8 mouse cellular contexts compared by ENCODE assay signal in the genomic region with DNA sequence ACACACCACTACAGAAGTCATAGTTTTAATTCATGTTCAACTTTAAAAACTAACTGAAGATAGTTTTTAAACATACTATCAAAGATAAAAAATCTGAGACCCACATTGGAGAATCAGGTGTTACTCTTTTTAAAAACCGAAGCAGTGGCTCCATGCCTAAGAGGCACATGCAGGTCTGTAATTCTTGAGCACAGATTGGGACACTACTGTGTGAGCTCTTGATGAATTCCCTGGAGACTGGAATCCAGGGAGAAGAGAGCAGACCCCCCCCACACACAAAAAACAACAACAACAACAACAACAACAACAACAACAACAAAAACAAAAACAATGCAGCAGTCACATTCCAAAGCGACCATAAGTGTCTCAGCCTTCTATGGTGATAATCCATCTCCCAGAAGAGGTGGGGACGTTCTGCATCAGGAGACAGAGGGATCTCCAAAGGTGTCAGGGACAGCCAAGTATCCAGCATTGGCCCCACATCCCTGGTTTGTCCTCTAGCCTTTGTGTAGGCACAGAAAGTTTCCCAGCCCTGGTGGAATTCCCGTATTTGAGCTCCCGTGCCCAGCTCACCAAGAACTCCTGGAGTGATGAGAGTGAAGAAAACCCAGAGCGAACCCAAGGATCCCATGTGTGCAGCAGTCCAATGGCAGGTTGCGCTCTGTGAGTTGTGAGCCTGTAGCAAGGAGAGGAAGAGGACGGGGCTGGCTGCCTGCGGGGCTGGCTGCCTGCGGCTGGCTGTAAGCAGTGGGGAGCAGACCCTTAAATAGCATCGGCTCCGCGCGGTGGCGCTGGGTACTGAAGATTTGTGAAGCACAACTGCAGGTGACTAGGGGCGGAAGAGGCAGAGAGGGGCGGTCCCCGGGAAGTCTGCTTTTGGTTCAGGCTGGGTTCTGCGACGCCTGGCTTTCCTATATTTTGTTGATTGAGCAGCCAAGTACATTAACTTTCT. TPM values are rescaled to one million over a fixed set of nuclear protein-coding genes. Genes with fewer than 3 reads are reported as not detected.
A peak's percentile ranks its signal among the peaks of the same experiment; 100 is the strongest.
DNase-seq lines count a peak whose midpoint lies in the region; ATAC-seq and TF ChIP-seq lines count a peak whose summit lies in the region.

A gene (minus strand): TSS at position 737 of the 952 bp plus-strand sequence.

- H3K27me3 ChIP-seq in forebrain, embryonic 14.5 days (replicated peaks; ENCODE audit: control insufficient read depth, insufficient read depth, low read length), result no peaks in the 10 kb centered on the region
- H3K27me3 ChIP-seq in liver, embryonic 16.5 days (ENCODE audit: control insufficient read depth, insufficient read depth, low read depth, low read length), result no peaks in the 10 kb centered on the region
- no peaks in the 10 kb centered on the region for H3K27me3 ChIP-seq in neural tube, embryonic 14.5 days (ENCODE audit: control insufficient read depth, insufficient read depth, low read length)

- DNase-seq in brain, embryonic 14.5 days (ENCODE audit: low read depth), result peak; percentile 92
- DNase-seq in forebrain, embryonic 14.5 days (ENCODE audit: low spot score), result peak; percentile 87
- peak; percentile 26 for DNase-seq in heart, postnatal 36 days
- peak; percentile 31 for DNase-seq in layer of hippocampus, adult 11-12 months (ENCODE audit: low spot score)
- DNase-seq in telencephalon, adult 2 months (ENCODE audit: low read depth, low spot score), result peak; percentile 12

- no peak within 1 kb of the TSS for H3K27ac ChIP-seq in forebrain, embryonic 14.5 days (ENCODE audit: low read depth, low read length)
- no peak within 1 kb of the TSS for H3K27ac ChIP-seq in liver, embryonic 16.5 days (ENCODE audit: low read length)
- no peak within 1 kb of the TSS for H3K27ac ChIP-seq in neural tube, embryonic 14.5 days (ENCODE audit: low read depth, low read length)

- no peak for TF ChIP-seq POLR2A in brain, embryonic 14.5 days (IDR thresholded peaks at IDR 0.05; ENCODE audit: borderline replicate concordance, extremely low read depth, insufficient read depth, insufficient read length, poor library complexity, severe bottlenecking)

- H3K9ac ChIP-seq in forebrain, embryonic 14.5 days (ENCODE audit: low read length), result peak within 1 kb of the TSS; percentile 48; the same call in 1 of the 2 replicates
- no peak within 1 kb of the TSS for H3K9ac ChIP-seq in liver, embryonic 16.5 days (ENCODE audit: low read depth, low read length)
- peak within 1 kb of the TSS; percentile 21; the same call in 1 of the 2 replicates for H3K9ac ChIP-seq in neural tube, embryonic 14.5 days (replicated peaks; ENCODE audit: low read depth, low read length)

- no peaks in the 10 kb centered on the region for H3K9me3 ChIP-seq in forebrain, embryonic 14.5 days (replicated peaks; ENCODE audit: control insufficient read depth, low read length)
- no peaks in the 10 kb centered on the region for H3K9me3 ChIP-seq in liver, embryonic 16.5 days (replicated peaks; ENCODE audit: control insufficient read depth, low read length)
- H3K9me3 ChIP-seq in neural tube, embryonic 14.5 days (ENCODE audit: control insufficient read depth, low read length), result no peaks in the 10 kb centered on the region

- intact Hi-C loops in heart, postnatal 36 days (cut with DNase I), result no loop called here

- peak; percentile 97 for ATAC-seq in CD4-positive, CD25-positive, alpha-beta regulatory T cell, adult 4 months
- peak; percentile 100 for ATAC-seq in forebrain, embryonic 14.5 days
- ATAC-seq in liver, embryonic 16.5 days (ENCODE audit: low read depth), result peak; percentile 64
- ATAC-seq in neural tube, embryonic 14.5 days (ENCODE audit: low read depth), result peak; percentile 99

- TF ChIP-seq CTCF in brain, embryonic 14.5 days (IDR thresholded peaks at IDR 0.05; ENCODE audit: borderline replicate concordance, extremely low read depth, insufficient read depth, insufficient read length), result peak; percentile 59

- H3K4me1 ChIP-seq in forebrain, embryonic 14.5 days (ENCODE audit: control insufficient read depth, insufficient read depth, low read length), result peaks cover 2% of the 10 kb centered on the region; the same call in 1 of the 2 replicates
- no peaks in the 10 kb centered on the region for H3K4me1 ChIP-seq in liver, embryonic 16.5 days (ENCODE audit: control insufficient read depth, low read depth, low read length)
- H3K4me1 ChIP-seq in neural tube, embryonic 14.5 days (ENCODE audit: control insufficient read depth, insufficient read depth, low read length), result no peaks in the 10 kb centered on the region

- WGBS in forebrain, embryonic 14.5 days, result 7% methylated on average over 20 of the region's 20 CpGs
- WGBS in liver, embryonic 16.5 days (ENCODE audit: insufficient replicate concordance), result 7% methylated on average over 20 of the region's 20 CpGs
- 8% methylated on average over 20 of the region's 20 CpGs for WGBS in neural tube, embryonic 14.5 days

- H3K4me2 ChIP-seq in forebrain, embryonic 14.5 days (ENCODE audit: low read length), result peak within 1 kb of the TSS; percentile 58
- peak within 1 kb of the TSS; percentile 35 for H3K4me2 ChIP-seq in liver, embryonic 16.5 days (ENCODE audit: low read depth, low read length)
- H3K4me2 ChIP-seq in neural tube, embryonic 14.5 days (ENCODE audit: low read depth, low read length), result peak within 1 kb of the TSS; percentile 53

- peak within 1 kb of the TSS; percentile 21 for H3K4me3 ChIP-seq in forebrain, embryonic 14.5 days (ENCODE audit: low read depth, low read length)
- no peak within 1 kb of the TSS for H3K4me3 ChIP-seq in liver, embryonic 16.5 days (ENCODE audit: low read depth, low read length)
- H3K4me3 ChIP-seq in neural tube, embryonic 14.5 days (ENCODE audit: low read depth, low read length), result peak within 1 kb of the TSS; percentile 16; the same call in 1 of the 2 replicates

- no peaks in the 10 kb centered on the region for H3K36me3 ChIP-seq in forebrain, embryonic 14.5 days (ENCODE audit: control insufficient read depth, insufficient read depth, low read length)
- no peaks in the 10 kb centered on the region for H3K36me3 ChIP-seq in liver, embryonic 16.5 days (ENCODE audit: control insufficient read depth, insufficient read depth)
- no peaks in the 10 kb centered on the region for H3K36me3 ChIP-seq in neural tube, embryonic 14.5 days (ENCODE audit: control insufficient read depth, insufficient read depth, low read length)

RNA-seq across cellular contexts. Expression of the gene that starts here (rescaled TPM):
- 1 to 10 TPM; 2.5 to 3.5 TPM for polyA plus RNA-seq in CD4-positive, CD25-positive, alpha-beta regulatory T cell, adult 4 months (2017; shearing (Covaris generic))
- polyA plus RNA-seq in brain, embryonic 14.5 days (2012; rRNA removed), result 0.16 and 0.30 TPM in 2 replicates
- 0.27 and 0.38 TPM in 2 replicates for polyA plus RNA-seq in forebrain, embryonic 14.5 days (2014; fragmentation: Nextera tagmentation; extraction: Ambion mirVana)
- under 1 TPM; 0.31 to 0.38 TPM for total RNA-seq in heart, postnatal 36 days (2021)
- 0.11 and 0.13 TPM in 2 replicates for polyA plus RNA-seq in liver, embryonic 16.5 days (2015; fragmentation: Nextera tagmentation; extraction: Ambion mirVana)
- 0.68 and 0.84 TPM in 2 replicates for polyA plus RNA-seq in neural tube, embryonic 14.5 days (2014; fragmentation: Nextera tagmentation; extraction: Ambion mirVana)

Comparison
In these comparisons a context has a peak if more than half of its experiments do, and no peak if none do; other contexts are left out.
1. Peak in DNase-seq in brain, embryonic 14.5 days; RNA of the gene not detected or under 1 TPM.
2. Peak in DNase-seq, ATAC-seq, H3K4me3 ChIP-seq, H3K9ac ChIP-seq and H3K4me2 ChIP-seq in forebrain, embryonic 14.5 days; RNA of the gene not detected or under 1 TPM.
3. Peak in DNase-seq in heart, postnatal 36 days; RNA of the gene not detected or under 1 TPM.
4. Peak in ATAC-seq and H3K4me2 ChIP-seq in liver, embryonic 16.5 days; RNA of the gene not detected or under 1 TPM.
5. Peak in ATAC-seq, H3K4me3 ChIP-seq, H3K9ac ChIP-seq and H3K4me2 ChIP-seq in neural tube, embryonic 14.5 days; RNA of the gene not detected or under 1 TPM.
6. DNase-seq: peak in every context shown above with its lines; median percentile 92 in brain, embryonic 14.5 days; 87 in forebrain, embryonic 14.5 days; 31 in layer of hippocampus, adult 11-12 months; 26 in heart, postnatal 36 days; 12 in telencephalon, adult 2 months.